Mouse (Mus musculus) heart, adult 2 months (tissue): ENCODE data around the gene Dusp2. TPM values are rescaled to one million over a fixed set of nuclear protein-coding genes. Genes with fewer than 3 reads are reported as not detected.

ENCODE experiments used
- DNase-seq, 2 experiments: peaks; one replicate each; pipeline ENCODE4 v3.0.0; 2021
- H3K27ac ChIP-seq: fragments of 200-600 bp; 2 replicates; pipeline ENCODE4 v1.8.1; 2022
- H3K27me3 ChIP-seq: fragments of 200-500 bp; 2 replicates; pipeline ENCODE4 v1.6.1; 2012; ENCODE audit warnings: mild to moderate bottlenecking, low read length, inconsistent platforms, mixed read lengths; ENCODE audit not compliant: control insufficient read depth, insufficient read depth
- H3K36me3 ChIP-seq: fragments of 200-500 bp; 2 replicates; pipeline ENCODE4 v1.6.1; 2012; ENCODE audit warnings: low read length, inconsistent platforms; ENCODE audit not compliant: control insufficient read depth, insufficient read depth
- H3K4me1 ChIP-seq: fragments of 200-500 bp; 2 replicates; pipeline ENCODE4 v1.6.1; 2011; ENCODE audit warnings: low read length; ENCODE audit not compliant: control insufficient read depth, insufficient read depth
- H3K4me3 ChIP-seq: fragments of 200-600 bp; 2 replicates; pipeline ENCODE4 v1.8.1; 2022
- H3K79me2 ChIP-seq: fragments of 200-500 bp; replicated peaks from 2 replicates; pipeline ENCODE4 v1.6.1; 2012; ENCODE audit warnings: mild to moderate bottlenecking, inconsistent platforms, low read length, moderate library complexity, mixed read lengths; ENCODE audit not compliant: control insufficient read depth, insufficient read depth
- H3K9ac ChIP-seq: fragments of 200-500 bp; 2 replicates; pipeline ENCODE4 v1.6.1; 2012; ENCODE audit warnings: low read depth, mild to moderate bottlenecking, control low read depth, inconsistent platforms, low read length, mixed read lengths
- CTCF ChIP-seq: fragments of 200-600 bp; IDR thresholded peaks from 2 replicates; pipeline ENCODE4 v1.8.1; 2022; ENCODE audit warnings: antibody characterized with exemption, mild to moderate bottlenecking, moderate library complexity
- EP300 ChIP-seq: fragments of 200-500 bp; IDR thresholded peaks from 2 replicates; pipeline ENCODE4 v1.6.1; 2011; ENCODE audit warnings: low read depth, low read length, control low read depth; ENCODE audit not compliant: insufficient read depth
- POLR2A ChIP-seq: fragments of 200-500 bp; IDR thresholded peaks from 2 replicates; pipeline ENCODE4 v1.6.1; 2011; ENCODE audit warnings: mild to moderate bottlenecking, low read depth, low read length, control low read depth; ENCODE audit not compliant: insufficient read depth
- WGBS: fragments of 180-500 bp; shearing (Covaris S2); methylation state at CpG from one replicate; pipeline ENCODE4 v1.1.7; 2018; 5-methylcytosine and 5-hydroxymethylcytosine counted together
- intact Hi-C: fragments of 180-260 bp; cut with DNase I; formaldehyde crosslinking; loops from one replicate; pipeline ENCODE4 v1.15.1; 2025
- polyA plus RNA-seq: library from polyadenylated mRNA; depleted of rRNA; stranded (reverse); fragments of >200 nt; gene quantifications from 2 replicates; pipeline ENCODE4 v1.2.3, GENCODE M21; 2012
- total RNA-seq, 2 experiments: library from RNA; stranded (reverse); gene quantifications; 2 replicates each; pipeline ENCODE4 v1.2.3; 2021

Dusp2 gene
- total and polyA plus RNA-seq, 3 experiments, result 0.44 to 1.1 (median 0.45) TPM

DNA sequence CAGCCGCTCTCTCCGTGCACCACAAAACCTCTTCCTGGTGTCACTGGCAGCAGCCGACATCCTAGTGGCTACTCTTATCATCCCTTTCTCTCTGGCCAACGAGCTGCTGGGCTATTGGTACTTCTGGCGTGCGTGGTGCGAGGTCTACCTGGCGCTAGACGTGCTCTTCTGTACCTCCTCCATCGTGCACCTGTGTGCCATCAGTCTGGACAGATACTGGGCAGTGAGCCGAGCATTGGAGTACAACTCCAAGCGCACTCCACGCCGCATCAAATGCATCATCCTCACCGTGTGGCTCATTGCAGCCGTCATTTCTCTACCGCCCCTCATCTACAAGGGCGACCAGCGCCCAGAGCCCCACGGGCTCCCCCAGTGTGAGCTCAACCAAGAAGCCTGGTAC, 27.7 kb downstream of the Dusp2 start:
- TF ChIP-seq POLR2A (no peak), CTCF (no peak), EP300 (no peak)
- WGBS, result 3% methylated on average over 20 of the region's 20 CpGs
- Histone ChIP-seq H3K27ac (peak overlapping the region; percentile 48; the same call in 1 of the 2 replicates), H3K4me3 (peak overlapping the region; percentile 39), H3K36me3 (no peaks in the 10 kb centered on the region), H3K79me2 (no peaks in the 10 kb centered on the region), H3K4me1 (no peaks in the 10 kb centered on the region), H3K9ac (peak overlapping the region; percentile 29; the same call in 1 of the 2 replicates), H3K27me3 (peaks cover 18% of the 10 kb centered on the region)
- no peak for DNase-seq
- intact Hi-C loops, result loop anchor here (2.0 kb wide), 1 partner anchor 91 kb away; no protein-coding TSS in a partner anchor

DNA sequence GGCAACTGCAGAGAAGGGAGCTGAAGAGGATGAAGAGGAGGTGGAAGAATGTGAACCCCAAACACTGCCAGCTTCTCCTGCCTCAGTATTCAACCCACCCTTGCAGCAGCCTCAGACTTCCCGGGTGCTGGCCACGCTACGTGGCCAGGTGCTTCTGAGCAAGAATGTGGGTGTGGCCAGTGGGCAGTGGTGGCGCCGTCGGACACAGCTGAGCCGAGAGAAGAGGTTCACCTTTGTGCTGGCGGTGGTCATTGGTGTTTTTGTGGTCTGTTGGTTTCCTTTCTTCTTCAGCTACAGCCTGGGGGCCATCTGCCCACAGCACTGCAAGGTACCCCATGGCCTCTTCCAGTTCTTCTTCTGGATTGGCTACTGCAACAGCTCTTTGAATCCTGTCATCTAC, 28.5 kb downstream of the Dusp2 start:
- H3K36me3 ChIP-seq, result no peaks in the 10 kb centered on the region
- no peaks in the 10 kb centered on the region for H3K4me1 ChIP-seq
- intact Hi-C loops, result no loop called here
- H3K79me2 ChIP-seq, result no peaks in the 10 kb centered on the region
- no peak overlapping the region for H3K9ac ChIP-seq
- H3K27ac ChIP-seq, result no peak overlapping the region
- no peak for DNase-seq
- WGBS, result 15% methylated on average over 8 of the region's 8 CpGs
- H3K4me3 ChIP-seq, result no peak overlapping the region
- TF ChIP-seq CTCF (no peak), EP300 (no peak), POLR2A (no peak)
- peaks cover 18% of the 10 kb centered on the region for H3K27me3 ChIP-seq

DNA sequence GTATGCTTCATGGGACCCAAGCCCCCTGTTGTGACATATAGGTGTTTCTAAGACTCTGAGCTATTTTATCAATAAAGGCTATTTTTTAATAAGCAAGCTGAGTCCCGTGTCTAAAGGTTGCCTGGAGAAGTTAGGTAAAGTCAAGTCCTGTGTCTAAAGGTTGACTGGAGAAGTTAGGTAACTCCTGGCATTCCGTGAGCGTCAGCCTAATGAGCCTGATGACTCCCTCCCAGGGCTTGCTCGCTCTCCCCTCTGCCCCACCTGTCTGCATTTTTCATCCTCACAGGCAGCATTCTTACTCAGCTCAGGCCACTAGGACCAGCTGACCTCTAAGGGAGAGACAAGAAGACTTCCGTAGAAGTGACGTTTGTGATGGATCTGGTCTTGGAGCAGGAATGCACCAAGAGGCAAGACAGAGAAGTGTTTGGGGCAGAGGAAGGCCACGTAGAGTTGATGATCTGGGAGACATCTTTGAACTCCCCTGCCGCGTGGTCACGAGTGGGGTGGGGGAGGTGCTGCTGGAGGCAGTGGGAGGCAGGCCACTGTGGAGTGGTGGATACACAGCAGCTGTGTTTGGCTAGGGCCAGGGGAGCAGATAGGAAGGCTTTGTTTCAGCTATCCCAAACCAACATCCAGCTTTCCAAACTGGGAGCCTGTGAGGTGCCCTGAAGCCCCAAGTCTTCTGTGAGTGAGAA, 31.3 kb downstream of the Dusp2 start:
- 67% methylated on average over 10 of the region's 10 CpGs for WGBS
- H3K4me3 ChIP-seq, result no peak overlapping the region
- no peaks in the 10 kb centered on the region for H3K4me1 ChIP-seq
- no peak overlapping the region for H3K27ac ChIP-seq
- no peaks in the 10 kb centered on the region for H3K79me2 ChIP-seq
- intact Hi-C loops, result no loop called here
- H3K36me3 ChIP-seq, result no peaks in the 10 kb centered on the region
- no peak overlapping the region for H3K9ac ChIP-seq
- peaks cover 16% of the 10 kb centered on the region for H3K27me3 ChIP-seq
- DNase-seq, result no peak
- no peak for TF ChIP-seq EP300
- TF ChIP-seq CTCF, result no peak
- TF ChIP-seq POLR2A, result no peak

DNA sequence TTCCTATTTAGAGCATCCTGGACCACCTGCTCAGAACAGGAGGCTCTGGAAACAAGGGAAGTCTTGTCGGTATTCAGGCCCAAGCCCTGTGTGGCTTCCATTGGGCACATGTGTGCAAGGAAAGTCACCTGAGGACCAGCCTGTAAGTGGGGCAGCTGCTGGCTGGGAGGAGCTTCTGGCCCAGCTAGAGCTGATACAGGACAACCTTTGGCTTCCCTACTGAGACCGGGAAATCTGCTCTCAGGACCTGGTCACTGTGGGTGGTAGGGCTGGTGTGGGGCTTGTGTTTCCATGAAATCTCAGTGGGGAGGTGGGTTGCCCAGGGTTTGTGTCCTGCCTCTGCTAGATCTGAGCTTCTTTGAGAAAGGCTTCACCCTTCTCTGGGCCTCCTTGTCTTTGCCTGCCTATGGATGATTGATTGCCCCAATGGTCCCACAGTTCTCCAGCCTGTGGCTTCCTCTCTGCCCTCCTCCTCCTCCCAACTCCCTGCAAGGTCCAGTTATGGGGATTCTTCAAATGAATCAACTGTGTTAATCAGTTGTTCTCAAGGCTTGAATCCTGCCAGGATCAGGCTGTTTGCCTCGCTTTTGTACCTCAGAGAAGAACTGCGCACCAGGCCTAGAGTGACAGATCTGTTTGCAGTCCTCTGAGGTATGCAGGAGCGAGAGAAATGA, 33.9 kb downstream of the Dusp2 start:
- Histone ChIP-seq H3K27me3 (peaks cover 4% of the 10 kb centered on the region), H3K4me1 (no peaks in the 10 kb centered on the region), H3K79me2 (no peaks in the 10 kb centered on the region), H3K4me3 (no peak overlapping the region), H3K36me3 (no peaks in the 10 kb centered on the region), H3K27ac (no peak overlapping the region), H3K9ac (no peak overlapping the region)
- intact Hi-C loops, result no loop called here
- no peak for DNase-seq
- WGBS, result 79% methylated on average over 5 of the region's 5 CpGs
- TF ChIP-seq EP300, result no peak
- no peak for TF ChIP-seq POLR2A
- no peak for TF ChIP-seq CTCF

DNA sequence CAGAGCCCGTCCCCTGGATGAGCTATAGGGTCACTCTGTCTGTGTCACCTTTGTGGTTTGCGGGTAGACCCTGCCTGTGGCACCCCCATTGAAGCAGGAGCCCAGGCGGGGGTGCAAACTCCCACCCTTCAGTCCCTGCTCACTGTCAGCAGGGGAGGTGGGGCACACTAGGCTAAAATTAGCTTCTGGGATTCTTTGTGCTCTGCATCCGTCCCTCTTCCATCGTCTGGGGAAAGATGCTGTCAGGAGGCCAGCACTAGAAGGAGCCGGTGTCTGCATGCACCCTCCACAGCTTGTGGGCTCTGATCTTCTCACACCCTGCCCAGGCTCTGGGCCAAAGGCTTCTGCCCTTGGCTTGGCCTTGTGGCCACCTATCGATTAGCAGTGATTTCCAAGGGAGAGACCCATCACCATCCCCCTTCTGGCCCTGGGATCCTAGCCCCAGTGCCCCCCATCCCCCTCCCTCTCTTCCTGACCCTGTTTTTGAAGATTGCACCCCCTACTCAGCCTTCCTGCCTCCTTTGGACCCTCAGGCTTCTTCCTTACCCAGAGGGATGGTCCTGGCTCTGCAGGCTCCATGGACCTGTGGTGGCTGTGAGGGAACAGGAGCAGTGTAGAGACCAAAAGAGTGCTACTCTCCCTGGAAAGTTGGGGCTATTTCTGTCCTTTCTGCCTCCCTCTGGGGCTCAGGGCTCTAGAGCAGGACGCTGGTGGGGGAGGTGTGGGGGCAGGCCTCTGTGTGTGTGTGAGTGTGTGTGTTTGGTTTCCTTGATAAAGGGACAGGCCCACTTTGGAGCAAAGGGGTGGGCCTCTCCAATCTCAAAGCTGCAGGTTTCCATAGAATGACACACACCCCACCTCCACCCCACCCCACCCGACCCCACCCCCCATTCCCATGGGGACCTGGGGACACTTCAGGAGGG, 34.9 kb downstream of the Dusp2 start:
- no peaks in the 10 kb centered on the region for H3K27me3 ChIP-seq
- intact Hi-C loops, result no loop called here
- H3K36me3 ChIP-seq, result no peaks in the 10 kb centered on the region
- TF ChIP-seq EP300, result no peak
- no peak for TF ChIP-seq POLR2A
- no peak for TF ChIP-seq CTCF
- no peaks in the 10 kb centered on the region for H3K4me1 ChIP-seq
- 0 out of 2 replicates have a peak overlapping the region, but pooled peaks have one; percentile 11 for H3K9ac ChIP-seq
- peak in 1 of 2 experiments; percentile 21 for DNase-seq
- H3K27ac ChIP-seq, result peak overlapping the region; percentile 32; the same call in 1 of the 2 replicates
- WGBS, result 25% methylated on average over 9 of the region's 9 CpGs
- H3K79me2 ChIP-seq, result no peaks in the 10 kb centered on the region
- H3K4me3 ChIP-seq, result no peak overlapping the region
